ENCODE assay signal across 29 mouse cellular contexts in the genomic region with DNA sequence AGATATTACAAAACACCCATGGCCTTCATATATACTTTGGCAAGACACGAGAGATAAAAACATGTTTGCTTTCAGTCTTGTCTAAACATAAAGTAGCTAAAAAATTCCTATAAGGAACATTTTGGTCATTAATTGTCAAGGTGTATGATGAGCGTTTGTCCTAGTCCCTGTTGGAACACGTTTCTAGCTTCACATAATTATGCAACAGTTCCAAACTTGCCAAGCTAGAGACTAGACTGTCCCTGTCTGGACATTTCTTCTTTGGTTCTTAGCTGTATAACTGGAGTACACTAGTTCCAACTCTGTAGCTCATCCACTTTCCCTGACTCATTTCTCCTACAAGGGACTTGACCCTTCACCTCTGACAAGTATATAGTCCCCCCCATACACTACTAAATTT.
"Had no signal": no experiment of that assay in that cellular context is flagged by ENCODE, and none has a peak within 500 bp of the region (broad histone marks: within the 10 kb centered on the region; RNA-seq: fewer than 3 reads in every experiment).

No protein-coding gene starts in this region.

- H3K4me3 ChIP-seq: embryonic facial prominence, embryonic 12.5 days; embryonic facial prominence, embryonic 13.5 days; embryonic facial prominence, embryonic 15.5 days; erythroblast, embryonic 14.5 days; forebrain, embryonic 10.5 days; forebrain, embryonic 12.5 days; forebrain, embryonic 13.5 days; forebrain, embryonic 15.5 days; gastrocnemius, adult 2 months; heart, embryonic 10.5 days had no signal

- H3K27me3 ChIP-seq: embryonic facial prominence, embryonic 12.5 days; embryonic facial prominence, embryonic 13.5 days; embryonic facial prominence, embryonic 15.5 days; forebrain, embryonic 12.5 days; forebrain, embryonic 13.5 days; forebrain, embryonic 15.5 days had no signal

- H3K4me2 ChIP-seq: embryonic facial prominence, embryonic 12.5 days; embryonic facial prominence, embryonic 13.5 days; embryonic facial prominence, embryonic 15.5 days; forebrain, embryonic 12.5 days; forebrain, embryonic 13.5 days; forebrain, embryonic 15.5 days; heart, embryonic 11.5 days had no signal

- H3K36me3 ChIP-seq: embryonic facial prominence, embryonic 12.5 days; embryonic facial prominence, embryonic 13.5 days; embryonic facial prominence, embryonic 15.5 days; forebrain, embryonic 10.5 days; forebrain, embryonic 12.5 days; forebrain, embryonic 15.5 days; heart, embryonic 10.5 days had no signal

- H3K9me3 ChIP-seq: embryonic facial prominence, embryonic 12.5 days; embryonic facial prominence, embryonic 13.5 days; embryonic facial prominence, embryonic 15.5 days; forebrain, embryonic 10.5 days; forebrain, embryonic 12.5 days; forebrain, embryonic 13.5 days; forebrain, embryonic 15.5 days; heart, embryonic 10.5 days had no signal

- ATAC-seq: forebrain, embryonic 13.5 days; forebrain, embryonic 14.5 days; forebrain, embryonic 15.5 days; forebrain, embryonic 16.5 days; forebrain, postnatal 0 days had no signal

- H3K9ac ChIP-seq: embryonic facial prominence, embryonic 12.5 days; embryonic facial prominence, embryonic 13.5 days; embryonic facial prominence, embryonic 15.5 days; forebrain, embryonic 12.5 days; forebrain, embryonic 13.5 days; forebrain, embryonic 15.5 days; forebrain, postnatal 0 days had no signal

- H3K4me1 ChIP-seq: embryonic facial prominence, embryonic 12.5 days; embryonic facial prominence, embryonic 13.5 days; embryonic facial prominence, embryonic 15.5 days; forebrain, embryonic 10.5 days; forebrain, embryonic 12.5 days; forebrain, embryonic 13.5 days; forebrain, embryonic 15.5 days; heart, embryonic 10.5 days had no signal

- DNase-seq: cerebellum, adult 2 months; cerebellum, adult 8-10 months; cerebellum, adult 9-10 months; cerebellum, adult 9-11 months; cerebellum, postnatal 10 days; cerebellum, postnatal 14 days; cerebellum, postnatal 25 days; cerebellum, postnatal 36 days; embryo, embryonic 11 days; forebrain, postnatal 0 days; gastrocnemius, adult 2 months; gastrocnemius, postnatal 10 days; gastrocnemius, postnatal 14 days; gastrocnemius, postnatal 25 days; gastrocnemius, postnatal 36 days; heart, adult 11 months; heart, adult 18-20 months had no signal

- H3K27ac ChIP-seq: embryonic facial prominence, embryonic 12.5 days; embryonic facial prominence, embryonic 13.5 days; embryonic facial prominence, embryonic 15.5 days; forebrain, embryonic 10.5 days; forebrain, embryonic 12.5 days; forebrain, embryonic 13.5 days; forebrain, embryonic 15.5 days; gastrocnemius, adult 2 months; heart, embryonic 10.5 days had no signal
